Mouse (Mus musculus) gastrocnemius, postnatal 25 days (tissue): ENCODE results near the gene Tnnt2. TPM values are rescaled to one million over a fixed set of nuclear protein-coding genes. Genes with fewer than 3 reads are reported as not detected.

Source experiments
- DNase-seq: peaks from one replicate; pipeline ENCODE4 v3.0.0; 2022
- total RNA-seq, 2 experiments: library from RNA; stranded (reverse); gene quantifications; 1 replicate in 1 of 2; 2 replicates in 1 of 2; pipeline ENCODE4 v1.2.3; 2021

The Tnnt2 gene
- total RNA-seq, 2 experiments from 2014 or later = 6.2 to 8.4 TPM

GRCm38 (mm10) chr1:135855344-135855687, 19.2 kb downstream of the Tnnt2 start:
- no peak for DNase-seq

- DNase-seq = no peak
Observed at GRCm38 (mm10) chr1:135856070-135856469, 19.9 kb downstream of the Tnnt2 start.

- no peak for DNase-seq
Observed at GRCm38 (mm10) chr1:135857137-135857775, 21.1 kb downstream of the Tnnt2 start.

GRCm38 (mm10) chr1:135858533-135858932, 22.4 kb downstream of the Tnnt2 start:
- no peak for DNase-seq

GRCm38 (mm10) chr1:135861091-135861490, 24.9 kb downstream of the Tnnt2 start:
- no peak for DNase-seq

GRCm38 (mm10) chr1:135861980-135862552, 25.9 kb downstream of the Tnnt2 start:
- DNase-seq = peak; percentile 16

- DNase-seq = no peak
Observed at GRCm38 (mm10) chr1:135862561-135862960, 26.4 kb downstream of the Tnnt2 start.

GRCm38 (mm10) chr1:135863786-135864335, 27.7 kb downstream of the Tnnt2 start:
- no peak for DNase-seq

GRCm38 (mm10) chr1:135864830-135865229, 28.7 kb downstream of the Tnnt2 start:
- DNase-seq = no peak

GRCm38 (mm10) chr1:135865518-135866194, 29.5 kb downstream of the Tnnt2 start:
- DNase-seq = peak; percentile 69

- DNase-seq = no peak
Observed at GRCm38 (mm10) chr1:135868570-135868969, 32.4 kb downstream of the Tnnt2 start.

- DNase-seq = no peak
Observed at GRCm38 (mm10) chr1:135872991-135873390, 36.8 kb downstream of the Tnnt2 start.

GRCm38 (mm10) chr1:135877248-135877647, 41.1 kb downstream of the Tnnt2 start:
- no peak for DNase-seq

- DNase-seq = peak; percentile 20
Observed at GRCm38 (mm10) chr1:135882385-135883109, 46.4 kb downstream of the Tnnt2 start.

- no peak for DNase-seq
Observed at GRCm38 (mm10) chr1:135889461-135890185, 53.5 kb downstream of the Tnnt2 start.

GRCm38 (mm10) chr1:135891424-135892216, 55.5 kb downstream of the Tnnt2 start:
- DNase-seq = no peak

GRCm38 (mm10) chr1:135892233-135892632, 56.1 kb downstream of the Tnnt2 start:
- no peak for DNase-seq

- no peak for DNase-seq
Observed at GRCm38 (mm10) chr1:135892764-135893163, 56.6 kb downstream of the Tnnt2 start.

- DNase-seq = no peak
Observed at GRCm38 (mm10) chr1:135893377-135893776, 57.2 kb downstream of the Tnnt2 start.

- DNase-seq = no peak
Observed at GRCm38 (mm10) chr1:135895367-135895766, 59.2 kb downstream of the Tnnt2 start.

GRCm38 (mm10) chr1:135899295-135899694, 63.1 kb downstream of the Tnnt2 start:
- no peak for DNase-seq
